Mouse (Mus musculus) bone marrow, adult 2 months (tissue): ENCODE measurements around the gene Slc1a1.

ENCODE experiments used
- CTCF ChIP-seq: fragments of 200-500 bp; IDR thresholded peaks from 2 replicates; pipeline ENCODE4 v1.5.1; 2011; ENCODE audit warnings: low read length, control low read depth; ENCODE audit not compliant: control insufficient read depth, insufficient read depth
- POLR2A ChIP-seq: fragments of 200-500 bp; IDR thresholded peaks from 2 replicates; pipeline ENCODE4 v1.6.1; 2011; ENCODE audit warnings: low read depth, mild to moderate bottlenecking, control low read depth, low read length, borderline replicate concordance; ENCODE audit not compliant: control insufficient read depth

DNA sequence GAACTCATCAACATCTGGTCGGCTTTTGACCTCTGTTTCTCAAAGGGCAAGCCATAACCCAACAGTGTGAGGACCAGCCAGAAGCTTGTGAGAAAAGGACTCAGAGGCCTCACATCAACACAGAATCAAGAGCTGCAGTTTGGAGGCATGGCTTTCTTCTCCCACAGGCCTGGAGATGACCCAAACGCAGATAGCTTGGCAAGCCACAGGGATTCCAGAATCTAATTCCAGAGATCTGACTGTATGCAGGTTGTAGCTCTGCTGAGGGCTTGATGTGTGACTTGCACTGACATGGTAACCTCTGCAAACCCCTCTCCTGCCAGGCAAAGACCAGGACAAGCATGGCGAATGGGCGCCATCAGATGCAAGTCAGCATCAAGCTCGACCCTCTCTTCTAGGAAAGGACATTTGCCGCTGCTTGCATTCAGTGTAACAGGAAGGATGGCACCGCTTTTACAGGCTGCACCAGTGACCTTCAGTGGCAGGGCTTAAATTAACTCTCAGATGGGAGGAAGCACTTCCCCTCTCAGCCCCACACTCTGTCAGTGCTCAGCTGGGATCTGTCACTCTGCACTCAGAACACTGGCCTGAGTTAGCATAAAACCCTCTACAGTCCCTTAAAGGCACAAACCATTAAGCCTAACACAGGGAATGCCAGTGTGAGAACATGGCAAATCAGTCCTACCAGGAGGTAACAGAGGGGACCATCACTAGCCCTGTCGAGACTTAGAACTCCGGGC, 105.5 kb downstream of the Slc1a1 start:
- no peak for TF ChIP-seq CTCF
- no peak for TF ChIP-seq POLR2A
